Mouse (Mus musculus) erythroblast, adult 5-6 weeks (primary cell): ENCODE measurements at regions not wholly inside any gene's neighbourhood (a gene's known extent, or its start where the extent isn't known, plus 50 kb on each side); places are given as distances from the start of the nearest gene placed in this dataset.

Source experiments
- ATAC-seq: replicated peaks from 2 replicates; pipeline ENCODE4 v1.8.0; 2016; ENCODE audit warnings: moderate number of reproducible peaks, mild to moderate bottlenecking, moderate TSS enrichment, inconsistent platforms; ENCODE audit not compliant: poor library complexity, low FRiP score, severe bottlenecking

DNA sequence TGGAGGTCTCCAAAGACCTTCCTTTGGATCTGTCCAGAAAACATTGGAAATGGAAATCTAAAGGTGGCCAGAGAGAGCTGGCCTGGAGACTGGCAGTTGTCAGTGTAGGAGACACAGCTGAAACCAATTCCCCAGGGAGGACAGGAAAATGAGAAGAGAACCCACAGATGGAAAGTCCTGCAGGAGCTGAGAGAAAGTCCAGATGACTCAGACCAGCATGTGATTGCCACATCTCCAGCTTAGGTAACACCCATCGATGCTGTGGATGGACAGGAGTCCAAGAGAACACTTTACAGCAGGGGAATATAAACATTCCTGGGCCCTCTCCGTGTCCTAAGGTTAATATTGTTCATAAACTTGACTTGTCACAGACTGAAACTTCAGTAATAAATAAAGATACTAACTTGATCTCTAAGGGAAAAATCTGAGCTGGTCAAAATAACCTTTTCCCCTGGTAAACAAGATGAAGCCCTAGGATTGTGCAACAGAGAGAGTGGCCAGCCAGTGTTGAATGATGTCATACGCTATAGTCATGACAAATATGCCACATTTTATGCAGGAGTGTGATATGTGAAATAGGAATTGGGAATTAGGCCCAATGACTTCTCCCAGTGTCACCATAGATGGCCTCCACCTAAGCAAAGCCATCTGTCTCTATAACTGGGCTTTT, 120.4 kb upstream of the Usp24 start:
- ATAC-seq = no peak

- no peak for ATAC-seq
Measured at GRCm38 (mm10) chr4:106199833-106200232, 116.2 kb upstream of the Usp24 start.

DNA sequence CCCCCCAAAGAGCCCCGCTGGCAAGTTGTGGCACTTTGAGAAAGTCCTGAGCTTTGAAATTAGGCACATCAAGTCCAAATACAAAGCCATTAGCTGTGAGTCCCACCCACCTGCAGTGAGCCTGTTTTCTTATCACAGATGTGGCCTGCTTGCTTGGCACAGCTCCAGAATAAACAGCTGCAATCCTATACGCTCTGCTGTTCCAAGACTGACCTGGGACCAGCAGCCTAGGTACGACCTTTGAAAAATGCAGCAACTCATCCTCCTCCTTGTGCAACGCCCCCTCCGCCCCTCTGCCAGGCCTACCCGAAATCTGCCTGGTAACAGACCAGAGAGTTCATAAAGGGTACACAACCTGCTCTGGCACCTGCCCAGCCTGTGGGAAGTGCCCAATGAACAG, 115.8 kb upstream of the Usp24 start:
- ATAC-seq = no peak

GRCm38 (mm10) chr4:106202554-106202953, 113.5 kb upstream of the Usp24 start:
- ATAC-seq = no peak

DNA sequence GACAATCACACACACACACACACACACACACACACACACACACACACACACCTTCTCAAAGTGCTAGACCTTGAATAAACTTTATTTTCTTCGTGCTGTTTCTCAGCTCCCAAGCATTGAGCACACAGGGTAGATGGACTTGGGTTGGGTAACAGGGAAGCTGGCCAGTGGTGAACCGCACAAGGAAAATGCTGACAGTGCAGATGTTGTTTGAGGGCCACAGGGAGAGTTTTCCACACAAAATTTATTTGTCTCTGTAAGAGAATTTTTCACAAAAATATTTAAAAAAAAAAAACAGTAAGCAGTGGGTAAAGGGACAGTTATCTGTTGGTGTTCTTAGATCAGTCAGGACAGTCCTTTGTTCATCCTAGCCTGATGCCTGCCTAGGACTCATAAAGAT, 110.8 kb upstream of the Usp24 start:
- no peak for ATAC-seq

DNA sequence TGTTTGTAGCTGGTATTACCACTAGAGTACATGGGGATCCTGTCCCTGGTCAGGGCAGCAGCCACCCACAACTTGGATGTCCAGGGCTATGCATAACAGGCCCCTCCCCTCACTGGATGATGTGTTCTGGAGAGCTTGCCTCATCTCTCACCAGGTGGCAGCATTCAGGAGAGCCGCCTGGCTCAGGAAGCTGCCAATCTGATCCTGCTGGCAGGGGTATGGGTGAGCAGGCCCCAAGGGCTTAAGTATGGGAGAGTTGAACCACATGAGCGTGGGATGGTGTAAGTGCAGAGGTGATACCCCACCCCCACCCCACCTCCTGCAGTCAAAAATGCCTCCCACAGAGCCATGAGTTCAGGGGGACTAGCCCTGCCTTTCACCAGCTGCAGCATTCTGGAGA, 110.0 kb upstream of the Usp24 start:
- ATAC-seq = no peak

GRCm38 (mm10) chr4:106209465-106209864, 106.5 kb upstream of the Usp24 start:
- no peak for ATAC-seq

DNA sequence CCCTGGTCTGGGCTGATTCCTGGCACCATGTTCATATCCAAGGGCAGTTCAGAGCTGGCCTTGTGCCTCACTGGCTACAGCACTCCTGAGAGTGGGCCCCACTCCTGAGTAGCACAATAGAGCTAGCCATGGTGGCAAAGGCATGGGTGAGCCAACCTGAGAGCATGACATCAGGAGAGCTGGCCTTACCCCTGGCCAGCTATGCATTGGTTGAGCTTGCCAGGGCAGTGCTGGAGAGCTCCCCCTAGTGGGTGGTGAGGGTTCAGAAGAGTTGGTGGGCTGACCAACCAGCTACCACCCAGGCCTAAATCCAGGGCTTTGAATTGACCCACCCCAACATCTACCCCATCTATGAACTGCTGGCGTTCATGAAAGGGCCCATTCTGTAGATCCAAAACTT, 106.0 kb upstream of the Usp24 start:
- ATAC-seq = no peak

DNA sequence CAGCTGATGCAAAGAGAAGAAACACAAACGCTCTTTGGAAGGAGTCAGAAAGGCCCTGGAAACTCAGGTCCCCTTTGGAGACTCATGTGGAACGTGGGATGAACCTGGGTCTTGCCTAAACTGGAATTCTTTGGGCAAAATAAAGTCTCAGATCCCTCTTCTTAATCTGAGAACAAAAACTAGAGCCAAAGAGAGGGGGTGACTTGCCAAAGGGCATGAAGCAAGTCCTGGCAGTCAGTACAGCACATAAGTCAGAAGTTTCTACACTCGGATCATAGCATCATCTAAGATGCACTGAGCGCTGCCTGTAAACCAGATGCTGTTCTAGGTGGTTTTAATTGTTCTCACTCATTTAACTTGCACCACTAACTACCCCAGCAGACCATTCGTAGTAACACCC, 101.8 kb upstream of the Usp24 start:
- no peak for ATAC-seq

DNA sequence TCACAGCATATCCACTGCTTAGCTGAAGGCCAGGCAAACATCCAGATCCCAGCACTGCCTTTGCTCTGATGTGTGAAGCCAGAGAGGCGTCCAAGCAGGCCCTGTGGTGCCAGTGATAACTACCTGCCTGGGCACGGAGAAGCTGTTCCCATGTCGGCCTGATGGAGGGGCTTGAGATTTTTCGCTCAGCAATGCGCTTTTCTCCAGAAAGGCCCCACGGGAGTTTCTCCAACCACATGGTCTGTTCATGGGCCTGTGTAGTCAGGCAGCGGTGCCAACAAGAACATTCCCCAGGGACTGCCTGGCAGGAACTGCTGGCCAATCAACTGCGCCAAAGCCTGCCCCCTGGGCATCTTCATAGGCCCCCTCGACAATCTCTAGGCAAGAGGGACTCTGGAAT, 95.4 kb upstream of the Usp24 start:
- no peak for ATAC-seq

- 0 out of 2 replicates have a peak, but pooled peaks have one; percentile 57 for ATAC-seq
Measured at GRCm38 (mm10) chr4:106225184-106225862, 90.7 kb upstream of the Usp24 start.

DNA sequence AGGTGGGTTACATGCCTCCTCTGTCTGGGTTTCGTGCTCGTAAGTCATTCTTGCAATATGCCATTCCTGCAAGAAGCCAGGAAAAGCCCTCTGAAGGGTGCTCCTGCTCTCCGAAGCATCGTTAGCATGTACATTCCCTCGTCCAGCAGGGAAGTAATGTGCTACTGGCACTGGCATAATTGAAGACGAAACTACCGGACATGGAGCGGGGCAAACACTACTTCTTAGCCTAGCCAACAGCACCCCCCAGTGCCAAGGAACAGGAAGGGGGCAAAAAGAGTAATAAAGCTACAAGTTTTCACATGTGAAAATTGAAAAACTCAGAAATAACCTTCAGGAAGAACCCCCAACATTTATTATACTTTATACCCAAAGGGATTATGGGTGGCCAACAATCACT, 88.6 kb upstream of the Usp24 start:
- no peak for ATAC-seq

- ATAC-seq = 0 out of 2 replicates have a peak, but pooled peaks have one; percentile 61
Measured at GRCm38 (mm10) chr4:106228534-106228933, 87.5 kb upstream of the Usp24 start.

DNA sequence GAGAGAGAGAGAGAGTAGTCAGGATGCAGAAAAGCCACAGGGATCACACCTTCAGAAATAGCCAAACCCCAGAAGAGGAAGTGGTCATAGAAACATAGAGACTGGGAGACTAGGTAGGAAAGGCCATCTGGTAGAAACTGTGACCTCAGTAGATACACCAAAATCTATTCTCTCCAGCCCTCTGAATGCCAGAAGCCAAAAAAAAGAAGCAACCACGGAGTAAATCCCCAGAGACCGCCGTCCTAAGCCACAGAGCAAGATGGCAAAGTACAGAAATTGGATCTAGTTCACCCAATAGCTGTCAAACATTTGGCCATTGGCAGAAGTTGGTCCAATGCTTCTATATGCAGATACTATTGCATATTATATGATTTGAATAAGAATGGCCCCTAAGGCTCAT, 86.5 kb upstream of the Usp24 start:
- ATAC-seq = no peak

DNA sequence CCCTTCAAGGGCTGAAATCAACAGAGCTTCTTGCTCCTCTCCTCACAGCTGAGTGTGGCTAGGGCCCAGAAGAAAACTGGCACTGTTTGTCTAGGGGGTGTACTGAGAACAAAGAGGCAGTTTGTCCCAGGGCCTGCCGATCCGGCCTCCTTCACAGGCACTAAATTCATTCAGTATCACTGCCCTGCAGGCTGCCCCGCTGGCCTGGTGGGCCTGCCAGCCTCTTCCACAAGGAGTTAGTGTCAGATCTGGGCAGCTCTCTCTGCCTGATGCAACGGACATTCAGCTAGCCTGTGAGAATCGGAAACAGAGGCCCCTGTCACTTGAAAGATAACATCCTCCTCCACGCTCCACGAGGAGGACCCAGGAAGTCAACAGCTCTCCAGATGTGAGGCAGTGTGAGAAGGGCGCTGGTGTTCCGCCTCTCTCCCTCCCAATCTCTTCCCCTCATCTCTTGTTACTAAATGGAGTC, 83.5 kb upstream of the Usp24 start:
- ATAC-seq = no peak

DNA sequence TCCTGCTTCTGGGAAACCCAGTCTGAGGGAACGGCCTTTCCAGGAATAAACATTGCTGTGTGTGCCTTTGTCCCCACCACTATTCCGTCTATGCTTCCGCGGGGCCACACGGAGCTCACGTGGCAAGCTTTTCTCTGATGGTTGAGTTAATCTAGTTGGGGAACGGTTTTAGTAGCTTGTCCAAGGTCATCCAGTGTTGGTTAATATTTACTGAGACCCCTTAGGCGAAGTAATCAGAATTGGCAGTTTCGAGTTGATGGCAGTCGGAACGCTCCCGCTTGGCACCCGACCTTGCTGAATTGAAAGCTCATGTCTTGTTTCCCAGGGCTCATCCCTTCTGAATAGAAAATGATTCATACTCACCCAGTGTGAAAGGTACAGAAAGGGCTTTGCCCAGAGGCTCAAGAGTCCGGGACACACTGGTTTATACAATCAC, 71.6 kb upstream of the Usp24 start:
- ATAC-seq = no peak

GRCm38 (mm10) chr4:106244826-106245510, 71.0 kb upstream of the Usp24 start:
- ATAC-seq = no peak

GRCm38 (mm10) chr4:106246695-106247094, 69.3 kb upstream of the Usp24 start:
- no peak for ATAC-seq

DNA sequence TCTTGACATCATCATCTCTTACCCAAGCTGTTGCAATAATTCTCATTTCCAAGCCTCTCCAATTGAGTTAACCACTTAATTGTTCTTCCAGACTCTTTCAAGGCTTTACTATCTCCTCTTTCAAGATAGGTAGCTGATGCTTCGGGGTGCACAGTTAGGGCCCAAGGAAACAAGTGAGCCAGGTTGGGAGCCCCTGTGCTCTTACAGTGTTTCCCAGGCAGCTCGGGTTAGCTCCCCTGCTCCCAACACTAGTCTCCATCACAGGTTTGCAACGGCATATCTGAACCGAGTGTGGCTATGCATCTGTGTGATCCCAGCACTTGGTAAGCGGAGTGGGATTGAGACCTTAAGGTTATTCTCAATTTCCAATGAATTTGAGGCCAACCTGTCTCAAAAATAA, 68.6 kb upstream of the Usp24 start:
- ATAC-seq = no peak

GRCm38 (mm10) chr4:106248272-106248671, 67.7 kb upstream of the Usp24 start:
- peak; percentile 90 for ATAC-seq
